Mouse (Mus musculus) spleen, postnatal 4 days (tissue): ENCODE measurements at regions not wholly inside any gene's neighbourhood (a gene's known extent, or its start where the extent isn't known, plus 50 kb on each side); places are given as distances from the start of the nearest gene placed in this dataset.

Source experiments
- DNase-seq, 2 experiments: peaks; one replicate each; pipeline ENCODE4 v3.0.0; 2022; ENCODE audit warnings: low spot score in 2 of 2

DNA sequence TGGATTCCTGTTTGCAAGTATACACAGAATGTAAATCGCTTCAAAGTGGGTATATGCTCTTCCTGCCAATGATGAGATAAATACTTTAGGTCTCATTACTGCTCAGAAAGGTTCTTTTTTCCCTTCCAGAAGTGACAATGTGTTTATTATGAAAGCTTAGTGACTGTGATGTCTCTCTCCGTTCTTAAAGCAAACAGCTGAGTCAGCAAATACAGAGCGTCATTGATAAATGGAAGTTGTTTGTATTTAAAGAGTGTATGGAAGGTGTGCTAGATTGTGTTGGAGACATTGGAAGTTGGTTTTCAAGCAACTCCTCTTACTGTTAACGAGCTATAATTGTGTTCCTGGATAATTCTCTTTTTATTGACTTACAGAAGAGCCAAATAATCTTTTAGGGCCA is 408.0 kb downstream of the Prr30 start:
- DNase-seq: no peak

DNA sequence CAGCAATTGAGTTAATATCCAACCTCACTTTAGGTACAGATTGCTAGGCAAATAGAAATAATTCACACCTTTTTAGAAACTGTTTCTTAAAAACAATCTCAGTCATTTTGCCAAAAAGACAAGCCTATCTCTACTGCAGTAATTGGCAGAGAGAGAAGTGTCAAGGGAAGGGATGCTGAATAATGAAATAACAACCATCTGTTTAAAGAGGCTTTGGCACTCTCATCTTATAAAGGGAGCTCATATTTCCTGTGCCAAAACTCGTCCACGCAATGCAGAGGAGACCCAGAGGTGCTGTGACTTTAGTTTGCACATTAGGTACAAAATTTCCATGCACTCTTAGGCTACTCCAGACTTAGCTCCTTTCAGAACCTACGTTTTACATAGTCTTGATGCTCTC is 418.2 kb downstream of the Prr30 start:
- DNase-seq: no peak

DNA sequence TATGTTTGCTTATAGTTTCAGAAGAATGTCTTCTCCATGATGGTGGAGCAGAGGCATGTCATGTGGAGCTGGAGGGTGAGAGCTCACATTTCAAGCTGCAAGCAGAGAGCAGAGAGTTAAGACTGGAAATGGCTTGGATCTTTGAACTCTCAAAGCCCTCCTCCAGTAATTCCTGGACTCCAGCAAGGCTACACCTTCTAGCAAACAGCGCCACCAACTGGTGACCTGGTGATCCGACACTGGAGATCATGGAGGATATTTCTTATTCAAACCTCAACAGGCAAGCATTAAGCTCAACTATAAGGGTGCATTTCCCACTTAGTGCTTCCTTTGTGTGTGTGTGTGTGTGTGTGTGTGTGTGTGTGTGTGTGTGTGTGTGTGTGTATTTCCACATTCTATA is 446.2 kb downstream of the Prr30 start:
- no peak for DNase-seq

DNA sequence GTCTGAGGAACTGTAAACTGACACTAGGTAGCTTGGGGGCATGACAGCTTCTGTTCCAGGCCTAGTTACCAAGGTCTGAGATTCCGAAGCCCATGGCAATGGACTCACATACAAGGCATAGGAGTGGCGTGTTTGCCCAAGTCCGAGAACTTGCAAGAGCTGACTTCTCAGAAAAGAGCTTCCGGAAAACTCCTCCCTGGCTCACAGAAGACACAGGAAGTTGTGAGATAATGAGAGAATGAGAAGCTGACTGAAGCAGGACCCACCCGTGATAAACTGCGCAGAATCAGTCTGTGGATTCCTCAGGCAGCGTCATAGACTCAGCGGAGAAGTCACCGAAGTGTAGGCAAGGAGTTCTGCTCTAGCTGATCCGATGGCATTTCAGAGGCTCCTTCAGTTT is 447.4 kb downstream of the Prr30 start:
- no peak for DNase-seq

DNA sequence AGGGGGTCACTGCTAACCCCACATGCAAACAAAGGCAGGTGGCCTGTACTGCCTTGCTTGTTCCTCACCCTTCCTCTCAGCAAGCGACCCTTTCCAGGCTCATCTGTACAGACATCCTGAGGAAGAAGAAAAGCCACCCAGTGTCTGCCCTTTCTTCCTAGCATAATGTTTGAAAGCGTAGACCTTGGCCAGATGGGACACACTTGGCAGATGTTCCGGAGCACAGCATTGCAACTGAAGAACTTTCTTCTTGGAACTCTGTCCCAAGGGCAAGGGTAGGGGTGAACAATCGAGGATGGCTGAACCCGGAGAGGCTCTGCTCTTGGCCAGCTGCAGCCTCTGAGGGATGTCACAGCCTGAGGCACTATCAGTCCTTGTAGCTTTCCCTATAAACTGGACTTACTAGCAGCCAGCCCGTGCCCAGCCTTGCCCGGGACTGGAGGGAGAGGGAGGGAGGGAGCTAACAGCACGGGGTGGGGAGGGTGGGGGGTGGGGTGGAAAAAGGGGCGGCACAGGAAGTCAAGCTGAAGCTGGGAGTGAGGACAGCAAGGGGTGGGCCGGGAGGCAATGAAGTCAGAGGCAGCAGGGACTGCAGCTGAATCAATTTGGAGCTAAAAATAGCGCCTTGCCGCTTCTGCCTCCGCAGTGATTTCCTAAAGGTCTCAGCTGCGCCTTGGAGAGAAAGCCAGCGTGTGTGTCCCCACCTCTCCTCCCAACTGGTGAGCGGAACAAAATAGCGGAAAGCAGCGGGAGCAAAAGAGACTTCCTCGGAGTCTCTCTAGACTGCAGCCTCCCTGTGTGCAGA is 450.2 kb downstream of the Prr30 start:
- DNase-seq: no peak

DNA sequence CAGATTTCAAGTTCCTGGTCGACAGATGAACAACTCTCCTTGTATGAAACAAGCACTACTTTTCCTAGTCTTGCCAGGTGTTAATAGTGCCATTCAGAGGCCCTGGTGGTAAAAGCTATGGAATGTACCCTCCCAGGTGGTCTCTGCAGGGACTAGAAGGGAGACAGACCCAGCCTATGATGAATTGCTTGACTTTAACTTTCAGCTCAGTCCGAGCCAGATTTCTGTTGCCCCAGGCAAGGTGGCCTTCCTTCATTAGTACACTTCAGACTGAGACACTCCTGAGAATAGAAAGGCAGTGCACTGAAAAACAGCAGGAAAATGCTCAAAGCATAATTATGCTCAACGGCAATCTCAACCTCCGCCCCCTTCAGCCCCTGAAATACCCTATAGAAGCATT is 450.8 kb upstream of the Klf12 start:
- DNase-seq: no peak

DNA sequence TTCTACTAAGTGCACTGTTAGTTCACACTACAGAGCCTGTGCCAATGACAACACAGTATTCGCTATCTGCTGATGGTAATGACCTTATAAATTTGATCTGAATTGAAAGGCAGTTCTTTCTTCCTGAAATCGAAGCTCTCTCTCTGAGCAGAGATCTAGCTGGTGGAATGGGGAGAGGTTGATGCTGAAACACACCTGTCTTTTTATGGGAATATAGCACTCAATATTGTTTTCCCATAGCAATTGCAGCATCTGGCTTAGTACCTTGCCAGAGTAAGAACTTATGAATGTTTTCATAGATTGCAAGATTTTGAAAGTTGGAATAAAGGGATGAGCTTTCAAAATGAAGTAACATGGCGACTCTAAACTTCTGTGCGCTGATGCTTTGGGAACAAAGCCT is 444.0 kb upstream of the Klf12 start:
- DNase-seq: no peak

DNA sequence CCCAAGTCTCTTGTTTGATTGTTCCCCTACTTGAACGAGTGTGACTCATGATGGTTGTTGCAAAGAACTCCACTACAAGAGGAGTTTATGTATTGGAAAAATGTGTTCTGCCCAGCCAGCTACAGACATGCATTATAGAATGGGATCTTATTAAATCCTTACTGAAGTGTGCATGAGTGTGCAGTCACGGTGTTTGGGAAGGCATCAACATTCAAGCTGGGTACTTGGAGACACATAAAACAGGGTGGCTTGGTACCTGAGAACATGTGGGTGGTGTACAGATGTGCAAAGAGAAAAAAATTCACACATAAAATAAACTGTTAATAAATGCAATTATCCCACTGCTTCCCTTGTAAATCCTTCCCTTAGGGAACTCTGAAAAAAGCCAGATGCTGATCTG is 443.2 kb upstream of the Klf12 start:
- DNase-seq: no peak

DNA sequence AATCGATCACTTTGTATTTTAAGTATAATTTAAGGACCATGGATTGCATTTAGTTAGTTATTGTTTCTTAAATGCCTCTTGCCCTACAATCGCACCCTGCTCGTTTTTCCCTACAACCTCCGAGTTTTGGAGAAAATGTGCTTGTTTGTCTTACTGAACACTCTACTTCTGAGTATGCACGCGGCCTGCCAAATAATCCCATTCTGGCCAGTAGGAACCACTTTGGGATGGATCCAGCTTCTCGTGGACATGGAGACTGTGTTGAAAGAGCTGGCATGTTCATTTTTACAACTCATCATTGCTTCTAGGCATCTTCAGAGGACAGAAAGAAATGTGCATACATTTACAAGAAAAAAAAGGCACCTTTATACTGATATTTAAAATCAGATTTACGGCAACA is 440.5 kb upstream of the Klf12 start:
- no peak for DNase-seq

DNA sequence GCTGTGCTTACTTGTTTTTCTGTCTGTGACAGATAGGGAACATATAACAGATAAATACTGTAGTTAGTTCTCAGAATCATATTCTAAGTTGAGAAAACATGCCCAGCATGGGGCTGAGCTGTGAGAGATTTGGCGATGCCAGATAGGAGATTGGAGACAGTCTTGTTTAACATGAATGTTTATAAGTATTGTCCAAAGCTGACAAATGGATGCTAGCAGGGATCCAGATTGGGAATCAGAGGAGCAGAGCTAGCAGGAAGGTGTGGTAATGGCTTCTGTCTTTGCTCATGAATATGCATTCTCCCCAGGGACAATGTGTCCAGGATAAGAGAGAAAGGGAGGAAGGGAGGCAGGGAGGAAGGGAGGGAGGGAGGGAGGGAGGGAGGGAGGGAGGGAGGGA is 436.2 kb upstream of the Klf12 start:
- DNase-seq: no peak

DNA sequence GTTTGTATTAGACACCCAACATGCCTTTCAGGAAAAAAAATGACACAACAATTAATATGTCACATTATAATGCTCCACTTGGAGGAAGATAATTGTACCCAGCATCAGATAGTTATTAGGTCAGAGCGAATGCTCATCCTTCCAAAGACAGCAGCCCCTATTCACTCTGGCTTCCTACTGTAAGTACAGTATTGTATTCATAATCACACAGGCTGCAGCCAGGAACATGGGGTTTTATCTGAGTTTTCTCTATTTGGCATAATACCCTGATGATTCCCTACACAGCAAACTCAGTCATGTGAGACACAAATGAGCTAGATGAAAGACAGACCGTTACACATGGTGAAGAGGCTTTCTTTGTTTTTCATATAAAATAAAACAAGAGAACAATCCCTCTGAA is 430.5 kb upstream of the Klf12 start:
- DNase-seq: no peak

DNA sequence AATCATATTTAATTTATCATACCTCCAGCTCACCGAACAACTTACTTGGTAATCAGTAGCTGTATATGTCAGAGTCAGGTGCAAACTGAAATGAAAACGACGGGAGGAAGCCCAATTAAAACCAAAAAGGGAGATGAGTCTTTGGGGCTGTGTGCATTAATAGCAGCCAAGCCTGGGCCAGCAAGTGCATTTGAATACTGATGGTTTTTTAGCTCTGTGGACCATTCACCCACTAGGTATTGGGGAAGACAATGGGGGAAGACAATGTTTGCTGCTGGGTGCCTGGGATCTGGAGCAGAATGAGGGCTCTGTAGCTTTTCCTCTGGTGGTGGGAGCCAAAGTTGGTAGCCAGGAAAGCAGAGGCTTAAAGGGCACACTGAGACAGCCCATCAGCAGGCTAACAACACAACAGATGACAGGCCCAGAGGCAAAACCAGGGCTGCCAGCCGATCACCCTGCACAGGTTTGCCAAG is 429.6 kb upstream of the Klf12 start:
- no peak for DNase-seq

DNA sequence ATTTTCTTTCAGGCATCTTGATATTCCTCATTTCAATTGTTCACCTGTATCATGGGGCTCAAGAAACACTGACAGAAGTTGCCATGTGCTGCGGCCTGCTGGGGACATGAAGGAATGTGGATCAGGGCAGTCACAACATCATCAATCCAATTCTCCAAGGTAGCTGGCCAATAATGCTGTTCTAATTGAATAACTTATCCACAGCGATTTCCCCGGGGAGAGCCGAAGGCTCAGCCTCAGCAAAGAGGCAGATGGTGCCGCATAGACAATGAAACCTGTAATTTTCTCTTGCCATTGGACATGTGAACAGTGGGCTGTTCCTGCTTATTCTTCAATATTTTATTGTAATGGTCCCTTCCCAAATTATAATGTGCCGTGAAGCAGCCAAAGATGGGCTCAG is 429.1 kb upstream of the Klf12 start:
- DNase-seq: no peak

DNA sequence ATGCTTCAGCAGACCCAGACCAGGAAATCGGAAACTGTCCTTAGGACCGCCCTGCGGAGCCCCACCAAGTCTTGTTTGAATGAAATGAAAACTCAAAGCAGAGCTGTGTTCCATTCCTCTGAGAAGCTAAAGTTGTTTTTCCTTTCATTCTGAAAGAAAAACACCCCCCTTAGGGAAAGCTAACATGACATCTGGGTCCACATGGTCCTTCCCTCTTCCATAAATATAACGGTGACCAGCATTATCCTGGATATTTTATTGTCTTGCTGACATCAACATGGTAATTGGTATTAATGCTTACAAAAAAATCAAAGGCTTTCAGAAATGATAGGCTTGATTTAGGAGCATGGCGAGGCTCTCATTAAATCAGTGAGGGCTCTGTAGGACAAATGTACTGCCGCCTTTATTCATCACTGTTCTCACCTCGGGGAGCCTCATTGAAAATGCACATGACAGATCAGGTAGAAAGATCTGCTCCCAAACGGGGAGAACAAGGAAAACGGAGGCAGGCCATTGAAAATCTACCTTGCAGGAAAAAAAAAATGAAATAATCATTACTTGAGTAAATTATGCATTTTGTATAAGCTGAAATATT is 381.0 kb upstream of the Klf12 start:
- DNase-seq: no peak

DNA sequence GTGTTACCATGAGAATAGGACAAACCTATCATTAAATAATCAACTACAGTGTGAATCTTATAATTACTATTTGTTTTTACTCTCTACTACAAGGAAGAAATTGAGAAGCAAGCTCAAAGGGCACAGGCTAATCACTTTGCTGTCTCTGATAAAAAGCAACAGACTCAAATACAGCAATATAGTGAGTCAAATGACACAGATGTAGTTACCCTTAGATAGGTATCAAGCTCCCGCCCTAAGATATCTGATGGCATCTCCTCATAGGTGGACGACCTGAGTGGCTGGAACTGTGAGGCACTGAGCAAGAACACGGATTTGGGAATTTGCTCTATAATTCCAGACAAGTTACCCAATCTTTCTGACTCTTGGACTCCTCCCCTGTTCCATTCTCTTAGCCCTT is 379.7 kb upstream of the Klf12 start:
- no peak for DNase-seq

DNA sequence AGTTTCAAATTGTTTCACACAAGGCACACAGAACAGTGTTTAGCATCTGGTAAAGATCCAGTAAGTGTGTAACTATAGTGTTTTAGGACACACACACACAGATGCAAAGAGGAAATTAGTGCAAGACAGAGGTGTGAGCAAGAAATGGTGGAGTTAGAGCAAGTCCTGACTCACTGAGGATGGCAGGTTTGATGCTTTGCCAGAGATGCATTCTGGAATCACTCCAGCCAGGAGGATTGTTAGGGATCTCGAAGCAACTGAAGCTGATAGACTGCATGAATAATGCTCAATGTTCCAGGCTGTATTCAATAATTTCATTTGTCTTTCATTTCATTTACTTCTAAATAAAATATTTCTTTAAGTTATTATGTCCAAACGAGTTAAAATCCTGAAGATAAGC is 357.6 kb upstream of the Klf12 start:
- DNase-seq: no peak

DNA sequence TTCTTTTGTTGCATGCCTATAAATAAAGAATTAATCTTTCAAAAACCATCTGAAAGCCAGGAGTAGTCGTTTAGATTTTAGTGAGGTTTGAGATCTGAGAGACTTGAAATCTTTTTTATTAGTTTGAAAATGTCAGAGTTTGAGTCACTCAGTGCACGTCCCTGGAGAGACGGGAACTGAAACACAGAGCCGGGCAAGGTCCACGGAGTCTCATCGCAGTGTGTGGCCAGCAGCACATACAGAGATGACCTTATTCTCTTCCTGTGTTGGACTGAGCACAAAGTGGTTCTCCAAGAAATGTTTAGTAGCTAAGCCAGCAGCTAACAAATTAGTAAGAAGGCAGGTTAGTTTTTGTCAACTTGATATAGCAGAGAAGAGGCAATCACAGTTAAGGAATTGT is 350.0 kb upstream of the Klf12 start:
- no peak for DNase-seq

DNA sequence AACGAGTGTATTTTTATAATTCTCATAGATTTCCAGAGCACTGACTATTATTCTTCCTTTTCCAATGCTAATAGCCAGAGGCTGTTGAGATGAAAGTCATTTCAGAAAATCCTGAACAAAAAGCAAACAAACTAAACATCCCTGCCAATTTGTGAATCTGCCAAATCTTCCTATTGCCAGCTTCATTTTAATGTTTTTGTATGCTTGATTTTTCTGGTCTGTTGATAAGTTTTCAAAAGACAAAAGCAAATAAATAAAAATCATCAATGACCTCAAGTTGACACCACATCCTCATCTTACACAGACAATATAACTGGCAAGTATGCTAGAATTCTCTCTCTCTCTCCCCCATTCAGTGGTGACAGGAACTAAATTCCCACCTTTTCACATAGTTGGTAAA is 347.2 kb upstream of the Klf12 start:
- no peak for DNase-seq

DNA sequence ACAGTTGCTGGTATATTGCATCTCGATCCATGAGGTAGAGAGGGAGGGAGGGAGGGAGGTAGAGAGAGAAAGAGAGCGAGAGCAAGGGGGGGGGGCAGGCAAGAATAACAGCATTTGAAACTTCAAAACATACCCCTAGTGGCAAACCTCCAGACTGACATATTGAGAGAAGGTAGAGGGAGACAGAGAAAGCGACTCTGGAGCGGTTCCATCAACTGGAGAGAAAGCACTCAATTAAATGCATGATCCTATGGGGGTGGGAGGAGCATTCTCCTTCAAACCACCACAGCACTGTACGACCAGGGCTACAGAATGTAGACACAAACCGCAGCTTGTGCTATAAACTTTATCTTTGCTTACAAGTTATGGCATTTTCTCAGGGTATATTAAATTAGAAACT is 345.7 kb upstream of the Klf12 start:
- no peak for DNase-seq

DNA sequence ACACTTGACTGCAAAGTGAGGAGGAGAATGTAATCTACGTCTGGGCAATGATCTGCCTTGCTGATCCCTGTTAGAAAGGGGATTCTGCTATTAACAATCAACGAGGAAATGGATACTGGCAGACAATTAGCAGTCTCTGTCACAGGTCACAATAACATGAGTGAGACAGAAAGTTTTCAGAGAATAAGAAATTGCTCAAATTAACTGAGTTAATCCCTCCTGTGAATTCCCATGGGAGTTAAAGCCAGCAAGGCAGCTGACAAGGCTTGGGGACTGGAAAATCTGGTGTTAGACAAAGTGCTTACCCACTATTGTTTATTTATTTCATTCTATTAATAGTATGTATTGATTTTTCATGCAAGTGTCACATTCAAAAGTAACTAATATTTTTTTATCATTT is 343.0 kb upstream of the Klf12 start:
- no peak for DNase-seq

DNA sequence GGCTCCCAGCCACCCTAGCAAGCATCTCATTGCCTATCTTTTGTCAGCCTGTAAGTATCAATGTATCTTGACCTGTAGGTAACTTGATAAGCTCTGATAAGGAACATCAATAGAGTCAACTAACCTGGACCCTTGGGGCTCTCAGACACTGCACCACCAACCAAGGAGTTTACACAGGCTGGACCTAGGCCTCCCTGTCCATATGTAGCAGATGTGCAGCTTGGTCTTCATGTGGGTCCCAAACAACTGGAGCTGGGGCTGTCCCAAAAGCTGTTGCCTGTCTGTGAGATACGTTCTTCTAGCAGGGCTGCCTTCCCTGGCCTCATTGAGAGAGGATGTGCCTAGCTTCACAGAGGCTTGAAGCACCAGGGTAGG is 335.2 kb upstream of the Klf12 start:
- DNase-seq: no peak

DNA sequence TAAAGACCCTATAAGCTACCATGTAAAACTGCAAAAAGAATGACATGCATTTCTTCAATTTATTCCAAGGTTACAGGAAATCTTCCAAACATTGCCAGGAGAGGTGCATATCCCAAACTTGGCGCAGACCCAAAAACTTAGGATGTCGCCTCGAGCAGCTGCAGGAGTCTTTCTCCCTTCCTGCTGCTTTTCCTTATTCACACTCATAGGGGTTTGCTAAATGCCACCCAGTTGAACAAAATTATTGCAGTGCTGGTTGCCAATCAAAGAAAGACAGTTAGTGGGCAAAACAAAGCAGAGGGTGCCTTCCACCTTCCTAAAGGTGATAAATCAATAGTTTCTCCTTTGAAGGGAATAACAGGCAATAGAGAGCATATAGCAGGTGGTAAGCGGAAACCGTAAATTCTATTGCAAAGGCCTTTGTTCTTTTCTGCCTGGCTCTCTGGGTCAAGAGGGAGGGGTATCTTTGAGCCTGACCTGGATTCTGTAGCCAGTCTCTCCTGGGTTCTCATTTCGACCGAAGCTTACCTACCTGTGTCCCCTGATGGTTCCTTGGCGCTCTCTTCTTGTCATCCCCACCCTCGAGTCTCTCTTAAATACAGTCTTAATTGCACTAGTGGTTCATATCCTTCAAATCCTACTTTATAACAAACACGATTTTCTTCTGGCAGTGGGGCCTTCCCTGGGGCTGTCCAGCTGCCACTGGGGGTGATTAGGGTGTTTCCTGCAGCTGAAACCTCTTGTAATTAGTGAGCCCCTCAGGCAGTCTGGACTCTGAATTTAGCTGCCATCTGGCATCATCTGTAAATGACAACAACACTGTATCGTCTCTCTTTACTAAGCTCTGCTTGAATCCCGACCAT is 334.5 kb upstream of the Klf12 start:
- no peak for DNase-seq
